Mouse (Mus musculus) ovary, postnatal 36 days (tissue): ENCODE results near the gene Cpox.

Source experiments
- DNase-seq: peaks from one replicate; pipeline ENCODE4 v3.0.0; 2022; ENCODE audit warnings: low spot score, mixed read lengths

Gene Cpox

GRCm38 (mm10) chr16:58700816-58701424 is 30.8 kb downstream of the Cpox start:
- no peak for DNase-seq

DNA sequence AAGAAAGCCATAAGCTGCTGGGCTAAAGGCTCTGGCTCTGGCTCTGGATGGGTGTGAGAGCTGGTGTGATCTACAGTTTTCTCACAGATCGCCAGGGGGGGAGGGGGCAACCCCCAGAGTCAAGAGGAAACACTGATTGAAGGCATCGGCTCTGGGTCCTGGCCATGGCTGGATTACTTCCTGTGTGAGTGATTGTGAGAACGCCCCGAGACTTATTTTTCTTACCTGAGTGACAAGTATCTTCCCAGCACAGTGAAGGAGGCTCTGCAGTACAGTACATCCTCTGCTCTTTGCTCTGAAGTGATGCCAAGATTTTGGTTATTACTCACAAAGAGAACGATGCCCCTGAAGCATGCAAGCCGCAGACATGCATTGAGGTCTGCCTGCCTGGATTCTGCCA is 31.7 kb downstream of the Cpox start:
- DNase-seq: no peak

DNA sequence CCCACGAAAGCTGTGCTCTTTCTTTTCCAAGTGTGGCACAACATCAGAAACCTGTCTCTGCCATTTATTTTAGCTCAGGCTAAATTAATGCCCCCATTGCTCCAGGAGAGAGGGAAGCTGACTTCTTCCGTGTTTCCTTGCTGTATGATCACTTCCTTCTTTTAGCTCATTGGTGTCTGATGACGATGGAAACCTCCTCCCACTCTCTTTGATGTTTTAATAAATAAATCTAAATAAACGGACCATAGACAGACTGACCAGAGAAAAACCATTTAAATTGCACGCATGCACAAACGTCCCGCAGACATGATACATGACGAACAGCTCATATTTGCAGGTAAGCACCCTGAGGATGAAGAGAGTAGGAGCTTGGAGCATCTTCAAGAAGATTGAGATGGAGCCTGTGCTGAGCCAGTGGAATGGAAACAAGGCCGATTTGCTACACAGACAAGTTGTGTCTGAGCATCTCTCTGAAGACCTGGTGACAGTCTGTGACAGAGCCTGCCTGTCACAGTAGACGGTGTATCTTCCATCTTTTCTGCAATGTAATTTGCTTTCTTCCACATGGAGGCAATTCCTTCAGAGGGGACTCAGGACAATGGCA is 32.3 kb downstream of the Cpox start:
- no peak for DNase-seq

DNA sequence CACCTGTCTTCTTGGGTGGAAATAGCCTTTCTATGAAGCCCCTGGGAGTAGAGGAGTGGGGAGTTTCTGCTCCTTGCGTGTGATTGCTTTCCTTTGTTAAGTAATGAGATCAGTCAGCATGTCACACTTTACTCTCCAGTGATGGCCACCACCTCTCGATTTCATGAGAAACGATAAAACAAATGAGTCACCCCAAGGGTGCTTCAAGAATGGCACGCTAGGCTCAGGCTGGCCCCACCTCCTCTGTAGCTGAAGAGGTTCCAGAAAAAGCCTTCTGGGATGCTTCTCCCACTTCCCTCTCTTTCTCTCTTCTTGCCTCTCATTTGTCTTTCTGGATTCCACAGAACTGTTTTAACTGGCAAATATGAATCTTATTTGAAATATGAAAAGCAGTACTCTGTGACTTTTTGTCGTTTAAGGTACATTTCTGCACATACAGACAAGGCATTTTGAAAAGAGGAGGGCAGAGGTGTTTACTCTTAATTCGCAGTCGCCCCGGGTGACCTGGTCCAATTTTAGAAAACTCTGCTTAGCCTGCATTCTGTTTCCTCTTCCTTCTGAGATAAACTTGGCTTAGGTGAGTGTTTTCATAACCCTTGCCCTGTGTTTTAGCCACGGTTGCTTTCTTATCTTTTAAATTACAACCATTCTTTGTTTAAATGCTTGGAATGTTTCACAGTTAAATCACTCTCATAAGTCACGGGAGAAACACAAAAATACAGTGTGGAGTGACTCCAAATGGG is 33.5 kb downstream of the Cpox start:
- DNase-seq: no peak

- no peak for DNase-seq
These were observed 34.9 kb downstream of the Cpox start for GRCm38 (mm10) chr16:58704999-58705398.

DNA sequence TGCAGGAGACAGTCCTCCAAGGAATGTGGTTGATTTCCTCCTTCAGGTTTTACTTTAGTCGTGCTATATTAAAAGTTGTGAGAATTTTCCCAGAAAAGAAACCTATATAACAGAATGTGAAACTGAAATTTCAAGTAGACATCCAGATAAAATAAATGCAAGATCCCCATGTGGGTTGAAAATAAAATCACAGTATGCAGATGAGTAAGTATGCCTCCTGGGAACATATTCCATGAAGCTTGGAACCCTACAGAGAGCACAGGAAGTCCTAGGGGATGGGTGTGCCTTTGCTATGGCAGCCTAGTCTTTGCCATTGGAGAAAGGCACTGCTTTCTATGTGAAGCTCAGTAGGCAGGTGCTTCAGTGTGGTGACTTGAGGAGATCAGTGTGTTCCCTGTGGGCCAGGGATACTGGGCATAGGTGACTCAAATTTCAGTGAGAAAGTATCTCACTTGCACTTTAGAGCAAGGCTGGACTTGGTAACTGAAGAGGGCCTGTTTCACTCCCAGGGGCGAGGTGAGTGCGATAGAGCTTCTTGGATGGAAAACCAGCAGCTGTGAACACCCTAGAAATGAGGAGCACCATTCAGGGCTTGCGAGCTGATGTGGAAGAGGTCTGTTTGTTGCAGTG is 37.3 kb downstream of the Cpox start:
- no peak for DNase-seq

GRCm38 (mm10) chr16:58708601-58709475 is 38.7 kb downstream of the Cpox start:
- DNase-seq: no peak

GRCm38 (mm10) chr16:58709536-58709935 is 39.4 kb downstream of the Cpox start:
- DNase-seq: no peak

DNA sequence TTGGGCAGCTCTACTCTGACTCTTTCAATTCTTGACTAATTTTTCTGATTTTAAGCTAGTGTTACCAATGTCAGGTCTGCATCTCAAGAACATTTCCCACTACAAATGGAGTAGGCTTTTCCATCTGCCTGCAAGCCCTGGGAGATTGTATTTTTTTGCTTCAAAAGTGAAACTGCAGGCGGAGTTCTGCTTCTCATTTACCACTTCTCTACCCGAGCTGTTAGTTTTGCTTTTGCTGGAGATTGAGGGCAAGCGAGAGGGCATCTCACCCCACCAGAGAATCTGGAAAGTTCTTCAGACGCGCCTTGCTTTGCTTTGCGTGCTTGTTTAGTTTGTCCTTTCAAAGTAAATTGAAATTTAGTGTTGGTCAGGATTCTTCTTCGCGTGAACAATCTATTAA is 42.1 kb downstream of the Cpox start:
- no peak for DNase-seq

- DNase-seq: no peak
These were observed 43.0 kb downstream of the Cpox start for GRCm38 (mm10) chr16:58713128-58713527.

GRCm38 (mm10) chr16:58715018-58715417 is 44.9 kb downstream of the Cpox start:
- DNase-seq: no peak

DNA sequence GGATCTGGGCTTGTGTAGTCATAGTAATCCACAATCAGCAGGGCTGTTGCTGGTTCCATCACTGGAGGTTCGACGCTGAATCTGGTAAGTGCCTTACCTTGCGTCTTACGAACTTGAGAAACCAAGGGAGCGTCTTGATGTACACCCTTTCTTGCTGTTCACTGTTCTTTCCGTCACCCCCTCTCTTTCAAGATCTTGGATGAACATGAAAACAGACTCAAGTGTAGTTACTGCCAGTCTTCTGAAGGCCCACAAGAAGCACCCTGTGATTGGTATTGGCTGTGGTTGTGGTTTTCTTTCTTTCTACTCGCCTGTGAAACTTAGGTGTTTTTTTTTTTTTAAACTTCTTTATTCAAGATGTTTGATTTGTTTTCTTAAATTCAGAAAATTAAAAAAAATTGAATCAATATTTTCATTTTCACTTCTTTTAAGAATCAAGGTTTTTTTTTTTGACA is 48.6 kb downstream of the Cpox start, which contains the start of gene Gpr15:
Gene Gpr15, minus strand, starts transcription at position 405 of the 455 bp plus-strand sequence.
- DNase-seq: no peak

DNA sequence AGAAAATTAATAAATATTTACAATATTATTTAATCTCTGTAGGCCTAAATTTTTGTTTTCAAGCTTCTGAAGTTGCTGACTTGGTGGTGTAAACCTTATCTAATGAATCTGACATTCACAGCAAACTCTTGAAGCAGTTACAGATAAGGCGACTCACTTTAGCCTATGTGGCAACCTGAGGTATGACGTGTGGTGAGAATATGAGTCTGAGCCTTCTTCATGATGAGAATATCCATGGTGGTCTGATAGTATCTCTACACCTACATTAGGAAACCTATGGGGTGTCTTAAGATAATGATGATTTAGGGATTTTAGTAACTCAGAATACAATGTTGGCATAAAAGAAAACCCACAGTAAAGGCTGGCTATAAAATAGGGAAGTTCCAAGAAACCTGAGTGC is 52.2 kb downstream of the Cpox start:
- DNase-seq: no peak

DNA sequence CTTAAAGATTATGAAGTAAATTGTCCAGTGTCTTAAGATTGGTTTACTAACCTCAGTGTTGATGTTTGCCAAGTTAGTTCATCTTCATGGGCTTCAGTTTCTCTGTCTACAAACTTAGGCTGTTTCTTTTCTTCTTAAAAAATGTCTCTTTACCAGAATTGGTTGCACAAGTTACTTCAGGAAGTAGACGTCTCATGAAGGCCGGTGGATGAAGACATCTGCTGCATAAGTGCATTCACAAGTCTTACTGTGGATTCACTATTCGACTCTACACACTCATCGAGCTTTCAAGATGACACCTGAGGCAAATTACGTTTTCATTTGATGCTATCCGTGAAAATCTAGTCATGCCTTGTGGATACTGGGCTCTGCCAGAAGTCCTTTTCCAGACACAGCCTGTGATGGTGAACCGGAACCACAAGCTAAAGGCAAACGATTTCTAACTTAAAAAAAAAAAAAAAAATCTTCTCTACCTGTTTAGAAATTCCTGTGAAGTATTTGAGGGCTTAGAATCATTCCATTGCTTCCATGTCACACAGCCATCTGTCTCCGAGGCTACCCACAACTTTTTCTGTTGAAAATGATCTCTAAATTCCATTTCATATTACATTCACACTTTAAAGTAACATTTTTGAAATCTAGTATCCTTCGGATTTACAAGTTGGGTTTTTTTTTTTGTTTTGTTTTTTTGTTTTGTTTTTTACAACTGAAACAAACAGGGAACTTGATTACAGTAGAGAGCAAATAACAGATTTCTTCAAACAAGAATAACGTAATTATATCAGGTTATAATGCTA is 56.8 kb downstream of the Cpox start:
- DNase-seq: no peak

- peak; percentile 95 for DNase-seq
These were observed 57.5 kb downstream of the Cpox start, which contains the start of gene Cldnd1 for GRCm38 (mm10) chr16:58727477-58728131. Gene Cldnd1 (plus strand): TSS chr16:58727910.

DNA sequence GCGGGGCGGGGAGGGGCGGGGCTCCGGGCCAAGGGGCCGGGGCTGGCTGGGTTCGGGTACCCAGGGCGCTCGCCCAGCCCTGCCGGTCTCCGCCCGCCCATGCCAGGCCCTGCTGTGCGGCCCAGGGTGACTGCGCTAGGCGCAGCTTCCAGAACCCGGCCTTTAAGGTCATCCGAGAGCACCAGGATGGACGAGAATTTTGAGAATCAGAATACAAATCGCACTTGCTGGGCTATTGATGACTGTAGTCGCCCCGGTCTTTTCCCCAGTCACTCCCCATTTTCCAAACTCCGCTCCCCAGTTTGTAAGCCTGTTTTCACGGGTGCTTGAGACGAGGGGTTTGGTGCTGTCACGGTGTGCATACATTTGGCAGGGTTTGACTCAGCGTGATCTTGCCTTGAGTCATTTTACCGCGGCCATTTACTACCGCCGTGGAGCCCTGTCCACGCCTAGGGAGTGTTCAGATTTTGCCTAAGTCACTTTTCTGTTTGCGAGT is 58.1 kb downstream of the Cpox start:
- no peak for DNase-seq

DNA sequence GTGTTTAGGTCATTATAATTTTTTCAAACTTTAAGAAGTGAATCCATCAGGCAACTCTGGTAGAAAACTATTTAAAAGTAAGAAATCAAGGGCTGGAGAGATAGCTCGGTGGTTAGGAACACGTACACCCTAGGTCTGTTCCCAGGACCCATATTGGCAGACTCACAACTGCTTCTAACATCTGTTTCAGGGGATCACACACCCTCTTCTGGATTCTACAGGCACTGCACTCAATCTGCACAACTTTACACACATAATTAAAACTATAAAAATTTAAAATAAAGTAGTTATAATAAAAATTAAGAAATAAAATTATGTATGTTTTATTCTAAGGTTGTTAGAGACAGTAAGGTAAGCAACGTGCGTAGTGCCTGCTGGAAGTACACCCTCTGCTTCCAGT is 68.1 kb downstream of the Cpox start:
- DNase-seq: no peak

- no peak for DNase-seq
These were observed 68.7 kb downstream of the Cpox start for GRCm38 (mm10) chr16:58738800-58739199.

- DNase-seq: no peak
These were observed 70.7 kb downstream of the Cpox start for GRCm38 (mm10) chr16:58740751-58741150.

DNA sequence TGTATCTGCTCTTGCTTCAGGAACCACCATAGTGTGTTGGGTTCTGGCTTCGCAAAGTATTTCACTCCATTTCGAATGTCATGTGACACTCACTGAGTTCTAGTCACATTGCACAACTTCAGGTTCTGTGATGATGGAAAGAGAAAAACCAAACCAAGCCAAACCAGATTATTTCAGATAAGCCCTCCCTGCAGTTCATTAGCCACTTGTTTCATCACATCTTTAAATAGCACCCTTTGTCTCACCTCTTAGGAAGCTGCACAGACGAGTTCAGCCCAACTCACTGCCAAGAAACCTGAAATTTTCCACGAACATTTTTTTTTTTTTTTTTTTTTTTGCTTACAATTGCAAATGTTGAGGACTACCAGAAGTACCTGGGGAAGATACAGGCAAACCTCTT is 76.6 kb downstream of the Cpox start:
- no peak for DNase-seq
